Mouse (Mus musculus): ENCODE measurements around the gene Pla2g5. TPM values are rescaled to one million over a fixed set of nuclear protein-coding genes. Genes with fewer than 3 reads are reported as not detected.

The Pla2g5 gene
- total RNA-seq, 2 experiments from 2014 or later, result 9.8 to 15.0 TPM

DNA sequence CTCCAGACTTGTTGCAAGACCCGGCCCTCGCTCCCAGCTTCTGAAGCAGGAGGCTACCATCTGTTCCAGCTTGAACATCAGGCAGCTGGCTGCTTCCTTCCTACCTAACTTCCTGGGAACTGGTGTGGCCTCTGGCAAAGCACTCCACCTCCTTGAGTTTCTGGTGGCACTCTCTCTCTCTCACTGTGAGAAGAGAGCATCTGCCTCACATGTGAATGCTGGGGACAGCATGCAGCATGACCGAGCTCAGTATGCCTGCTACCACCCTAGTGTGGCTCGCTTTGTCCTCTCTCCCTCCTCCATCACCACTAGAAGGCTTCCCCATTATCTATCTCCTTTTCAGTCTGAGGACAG lies 66.1 kb downstream of the Pla2g5 start:
- no peak for DNase-seq

DNA sequence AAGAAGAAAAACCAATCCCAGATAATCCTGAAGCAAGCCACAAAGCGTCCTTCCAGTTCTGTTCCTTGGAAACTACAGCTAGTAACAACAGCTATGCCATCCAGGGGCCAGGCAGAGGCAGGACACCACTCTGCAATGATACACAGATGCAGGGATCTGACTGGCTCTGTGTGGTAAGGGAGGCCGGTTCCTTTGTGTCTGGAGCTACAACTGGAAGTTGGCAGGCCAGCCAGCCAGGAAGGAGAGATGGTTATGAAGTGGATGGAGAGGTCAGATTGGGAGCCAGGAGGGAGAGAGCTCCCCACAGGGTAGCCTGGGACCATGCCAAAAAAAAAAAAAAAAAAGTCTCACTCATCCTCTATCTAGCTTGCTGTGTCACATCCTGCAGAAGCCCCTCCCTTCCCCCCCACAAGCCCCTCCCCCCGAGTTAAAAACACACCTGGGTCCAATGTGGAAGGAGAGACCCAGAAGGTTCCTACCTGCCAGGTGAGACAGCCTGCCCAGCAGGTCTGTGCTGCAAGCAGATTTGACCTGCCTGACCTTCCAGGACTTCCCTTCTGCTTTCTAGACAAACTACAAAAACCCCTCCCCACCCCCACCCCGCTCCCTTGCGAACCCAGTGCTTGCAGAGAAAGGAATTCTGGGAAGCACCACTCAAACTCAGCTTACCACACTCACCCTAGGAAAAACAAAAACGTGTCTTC lies 66.6 kb downstream of the Pla2g5 start:
- DNase-seq, result no peak

- DNase-seq, result no peak
Measured at GRCm38 (mm10) chr4:138794344-138794743, 68.9 kb downstream of the Pla2g5 start.

DNA sequence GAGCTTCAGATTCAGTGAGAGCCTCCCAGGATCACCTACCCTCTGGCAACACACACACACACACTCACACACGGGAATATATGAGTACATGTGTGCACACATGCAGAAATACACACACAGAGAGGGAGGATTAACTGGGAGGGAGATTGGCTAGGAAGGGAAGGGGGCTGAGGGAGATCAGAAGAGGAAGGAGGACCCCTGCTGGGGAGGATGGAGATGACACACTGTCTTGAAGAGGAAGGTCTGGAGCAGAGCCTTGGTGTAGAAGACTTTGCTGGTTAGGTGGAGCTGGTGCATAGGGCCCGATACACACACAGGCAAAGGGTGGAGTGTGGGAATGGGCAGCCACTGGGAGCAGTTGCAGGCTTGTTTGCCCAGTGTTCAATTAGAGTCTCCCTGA lies 70.0 kb downstream of the Pla2g5 start:
- DNase-seq, result peak; percentile 63

- no peak for DNase-seq
Measured at GRCm38 (mm10) chr4:138792599-138792998, 70.7 kb downstream of the Pla2g5 start.

GRCm38 (mm10) chr4:138791452-138791851 lies 71.8 kb downstream of the Pla2g5 start:
- no peak for DNase-seq

- no peak for DNase-seq
Measured at GRCm38 (mm10) chr4:138788381-138788780, 74.9 kb downstream of the Pla2g5 start.

GRCm38 (mm10) chr4:138786141-138786540 lies 77.1 kb downstream of the Pla2g5 start:
- DNase-seq, result no peak

GRCm38 (mm10) chr4:138785721-138786120 lies 77.6 kb downstream of the Pla2g5 start:
- DNase-seq, result no peak

DNA sequence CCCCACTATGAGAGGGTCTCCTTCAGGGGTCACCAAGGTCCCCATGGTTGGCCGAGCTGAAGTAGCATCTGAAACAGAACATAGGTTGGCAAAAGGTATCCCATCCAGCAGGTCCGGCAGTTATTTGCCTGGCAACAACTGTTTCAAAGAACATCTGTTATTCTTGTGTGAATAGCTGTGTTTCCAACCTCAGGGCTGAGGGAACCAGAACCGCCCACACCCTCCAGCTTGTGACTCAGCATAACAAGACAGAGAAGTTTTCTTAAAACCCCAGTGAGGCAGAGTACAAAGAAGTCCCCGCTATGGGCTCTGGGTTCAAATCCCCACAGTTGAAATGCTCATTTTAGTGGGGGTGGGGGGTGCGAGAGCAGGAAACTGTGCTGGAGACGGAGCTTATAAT lies 81.2 kb downstream of the Pla2g5 start:
- no peak for DNase-seq

- DNase-seq, result peak; percentile 43
Measured at GRCm38 (mm10) chr4:138780300-138780699, 83.0 kb downstream of the Pla2g5 start.

DNA sequence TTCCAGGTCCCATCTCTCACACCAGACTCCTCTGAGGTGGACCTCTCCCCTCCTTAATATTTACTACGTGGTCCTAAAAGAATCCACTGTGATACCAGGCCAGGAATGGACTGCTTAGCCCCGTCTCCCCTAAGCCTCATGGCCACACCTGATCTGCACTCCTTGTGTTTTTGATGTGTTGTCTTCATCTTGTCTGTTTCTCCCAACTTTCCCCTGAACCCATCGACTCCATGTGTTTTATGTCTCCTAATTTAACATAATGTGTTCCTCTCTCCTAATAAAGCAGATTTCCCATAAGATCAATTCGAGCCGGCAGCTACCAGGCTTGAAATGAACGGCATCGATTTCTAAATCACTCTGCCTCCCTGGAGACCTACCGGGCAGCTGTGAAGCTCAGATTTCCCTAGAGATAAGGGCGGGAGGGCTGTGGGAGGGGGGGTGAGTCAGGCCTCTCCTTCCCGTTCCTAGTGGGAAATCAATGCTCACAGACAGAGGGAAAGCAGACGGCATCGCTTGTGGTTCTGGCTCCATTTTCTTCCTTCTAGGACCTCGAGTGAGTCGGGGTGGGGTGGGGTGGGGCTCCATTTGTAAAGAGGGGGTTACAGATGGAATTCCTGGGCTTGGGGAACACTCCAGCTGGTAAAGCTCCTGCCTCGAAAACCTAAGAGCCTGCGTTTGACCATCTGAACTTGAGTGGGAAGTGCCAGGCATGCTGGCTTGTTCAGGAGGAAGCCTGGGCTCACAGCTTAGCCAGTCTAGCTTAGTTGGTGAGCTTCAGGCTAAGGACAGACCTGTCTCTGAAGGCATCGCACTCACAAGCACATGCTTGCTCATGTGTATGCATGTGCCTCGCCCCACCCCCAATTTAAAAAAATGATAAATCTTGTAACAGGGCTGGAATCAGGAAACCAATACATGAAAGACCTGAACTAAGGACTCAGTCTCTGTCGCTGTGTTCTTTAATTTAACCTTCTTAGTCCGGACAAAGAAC lies 85.6 kb downstream of the Pla2g5 start:
- peak; percentile 55 for DNase-seq

DNA sequence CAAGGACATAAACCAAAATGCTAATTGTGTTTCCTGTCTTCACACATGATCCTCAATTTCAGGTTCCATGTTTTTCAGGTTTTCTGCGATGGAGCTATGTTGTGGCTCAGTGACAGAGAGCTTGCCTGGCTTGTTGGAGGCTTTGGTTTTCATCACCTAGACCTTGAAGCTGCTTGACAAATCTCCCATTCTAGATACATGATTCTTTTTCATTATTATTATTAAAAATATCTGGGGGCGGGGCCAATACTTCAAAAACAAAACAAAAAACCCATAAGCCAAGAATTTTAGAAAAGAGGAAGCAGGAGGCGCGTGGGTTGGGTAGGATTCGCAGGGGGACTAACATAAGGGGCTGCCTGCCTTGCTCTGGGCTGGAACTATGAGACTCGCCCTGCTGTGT lies 87.8 kb downstream of the Pla2g5 start, which contains the start of gene Pla2g2d:
Pla2g2d (plus strand) TSS at position 301 of the 400 bp plus-strand sequence.
- no peak for DNase-seq

GRCm38 (mm10) chr4:138772386-138772785 lies 90.9 kb downstream of the Pla2g5 start:
- no peak for DNase-seq

DNA sequence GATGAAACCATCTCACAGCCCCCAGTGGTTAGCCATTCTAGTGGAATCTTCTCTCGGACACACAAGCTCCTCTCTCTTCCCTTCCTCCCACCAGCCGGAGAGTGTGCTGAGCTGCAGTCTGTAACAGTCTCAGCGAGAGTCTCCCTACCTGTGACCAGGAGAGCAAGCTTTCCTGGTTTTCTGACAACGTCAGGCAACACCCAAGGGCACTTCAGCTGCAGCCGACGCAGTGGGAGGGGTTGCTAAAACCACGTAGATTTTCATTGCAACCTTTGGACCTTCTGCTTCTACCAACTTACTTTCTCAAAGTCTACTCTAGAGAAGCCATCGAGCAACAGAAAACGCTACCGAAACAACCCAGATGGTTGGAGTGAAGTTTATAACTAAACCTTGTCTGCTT lies 91.3 kb downstream of the Pla2g5 start:
- no peak for DNase-seq

DNA sequence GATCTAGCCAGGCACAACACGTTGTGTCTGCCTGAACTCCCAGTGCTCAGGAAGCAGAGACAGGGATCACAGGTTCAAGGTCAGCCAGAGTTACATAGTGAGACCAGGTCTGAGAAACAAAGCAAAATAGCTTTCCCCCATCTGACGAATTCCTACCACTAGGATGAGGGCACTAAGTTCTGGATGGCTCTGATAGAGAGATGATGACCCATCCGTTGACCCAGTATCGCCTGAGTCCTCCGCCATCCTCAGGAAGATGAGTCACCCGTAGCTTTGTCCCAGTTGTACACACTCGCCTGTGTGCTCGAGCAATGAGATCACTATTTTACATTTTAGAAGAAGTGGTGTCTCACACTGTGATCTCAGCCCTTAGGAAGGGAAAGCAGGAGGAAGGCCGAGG lies 101.0 kb downstream of the Pla2g5 start:
- no peak for DNase-seq

DNA sequence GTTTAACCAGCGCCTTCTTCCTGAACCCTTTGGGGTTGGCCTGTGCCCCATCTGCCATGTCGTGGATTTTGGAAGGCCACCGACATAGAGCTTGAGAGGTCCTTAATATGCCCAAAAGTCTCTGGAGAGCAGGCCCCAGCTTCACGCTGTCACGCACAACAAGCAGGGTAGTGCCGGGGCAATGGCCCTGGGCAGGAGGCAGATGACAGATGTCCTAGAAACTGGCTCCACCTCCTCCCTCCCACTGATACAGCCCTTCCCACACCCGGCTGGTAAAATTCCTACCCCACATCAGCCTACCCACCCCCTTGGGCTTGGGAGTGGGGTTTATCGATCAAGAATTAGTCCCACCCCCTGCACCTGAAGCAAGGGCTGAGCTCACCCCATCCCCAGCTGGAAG lies 105.9 kb downstream of the Pla2g5 start, which contains the start of gene Pla2g2f:
Pla2g2f (minus strand) TSS at position 211 of the 400 bp plus-strand sequence.
- DNase-seq, result peak; percentile 23

GRCm38 (mm10) chr4:138755983-138756382 lies 107.3 kb downstream of the Pla2g5 start:
- no peak for DNase-seq

GRCm38 (mm10) chr4:138755439-138755838 lies 107.8 kb downstream of the Pla2g5 start:
- no peak for DNase-seq

GRCm38 (mm10) chr4:138754432-138754831 lies 108.8 kb downstream of the Pla2g5 start:
- no peak for DNase-seq

- DNase-seq, result no peak
Measured at GRCm38 (mm10) chr4:138753608-138754007, 109.7 kb downstream of the Pla2g5 start.

GRCm38 (mm10) chr4:138752603-138753002 lies 110.7 kb downstream of the Pla2g5 start:
- no peak for DNase-seq

Data from adrenal gland, postnatal 10 days (tissue).